ENCODE assay signal across 15 mouse cellular contexts in the genomic region with DNA sequence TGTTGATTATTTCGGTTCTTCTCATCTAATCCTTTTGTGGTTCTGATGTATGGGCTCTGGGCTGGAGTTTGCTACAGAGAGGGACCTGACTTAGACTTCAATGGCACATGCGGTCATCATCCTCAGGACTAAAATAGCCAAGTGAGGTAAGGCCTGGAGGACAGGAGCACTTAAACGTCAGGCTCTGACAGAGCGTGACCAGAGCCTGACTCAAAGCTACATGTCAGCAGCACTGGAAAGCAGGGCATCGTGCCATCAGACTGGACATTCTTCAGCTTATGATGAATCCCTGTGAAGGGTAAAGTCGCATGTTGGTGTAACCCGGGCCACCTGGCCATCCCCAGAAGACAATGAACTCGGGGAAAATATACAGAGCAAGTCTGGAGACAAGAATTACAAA.
DNase-seq lines count a peak whose midpoint lies in the region; ATAC-seq lines count a peak whose summit lies in the region.
"Had no signal": no experiment of that assay in that cellular context is flagged by ENCODE, and none has a peak within 500 bp of the region (broad histone marks: within the 10 kb centered on the region; RNA-seq: fewer than 3 reads in every experiment).

No protein-coding gene starts in this region.

- H3K27ac ChIP-seq in heart, embryonic 12.5 days (ENCODE audit: poor library complexity, severe bottlenecking), result peak overlapping the region; percentile 71
- H3K27ac ChIP-seq: embryonic facial prominence, embryonic 12.5 days; liver, embryonic 13.5 days had no signal

- H3K9ac ChIP-seq in heart, embryonic 12.5 days, result no peak overlapping the region
- H3K9ac ChIP-seq: embryonic facial prominence, embryonic 12.5 days; liver, embryonic 13.5 days had no signal

- H3K27me3 ChIP-seq in heart, embryonic 12.5 days (replicated peaks), result no peaks in the 10 kb centered on the region
- H3K27me3 ChIP-seq: embryonic facial prominence, embryonic 12.5 days; liver, embryonic 13.5 days had no signal

- no peaks in the 10 kb centered on the region for H3K36me3 ChIP-seq in heart, embryonic 12.5 days
- H3K36me3 ChIP-seq: embryonic facial prominence, embryonic 12.5 days; liver, embryonic 13.5 days had no signal

- peak; percentile 42 for DNase-seq in adrenal gland, postnatal 25 days
- DNase-seq in adrenal gland, adult 8-10 months, result no peak
- peak; percentile 61 for DNase-seq in kidney, adult 11 months
- peak; percentile 68 for DNase-seq in kidney, postnatal 10 days
- no peak for DNase-seq in spleen, postnatal 10 days (ENCODE audit: low spot score in 2 of 2)
- no peak for DNase-seq in right cerebral cortex, postnatal 36 days (ENCODE audit: low spot score in 2 of 2)
- DNase-seq: cerebellum, adult 2 months; gastrocnemius, postnatal 14 days; left cerebral cortex, postnatal 4 days; liver, embryonic 13.5 days; right cerebral cortex, postnatal 4 days; thymus, adult 18-20 months had no signal

- peak; percentile 80 for ATAC-seq in heart, embryonic 12.5 days (ENCODE audit: insufficient number of reproducible peaks, low FRiP score)
- ATAC-seq in cerebellum, adult (ENCODE audit: insufficient number of reproducible peaks, low FRiP score, low TSS enrichment), result no peak

- H3K4me1 ChIP-seq in heart, embryonic 12.5 days (replicated peaks), result peaks cover 19% of the 10 kb centered on the region
- H3K4me1 ChIP-seq: embryonic facial prominence, embryonic 12.5 days had no signal

- WGBS in heart, embryonic 12.5 days, result 52% methylated on average over 8 of the region's 8 CpGs

- peaks cover 6% of the 10 kb centered on the region; the same call in 1 of the 2 replicates for H3K9me3 ChIP-seq in heart, embryonic 12.5 days (replicated peaks)
- H3K9me3 ChIP-seq: embryonic facial prominence, embryonic 12.5 days; liver, embryonic 13.5 days had no signal

- H3K4me2 ChIP-seq in heart, embryonic 12.5 days, result no peak overlapping the region
- H3K4me2 ChIP-seq: embryonic facial prominence, embryonic 12.5 days; liver, embryonic 13.5 days had no signal

- no peak overlapping the region for H3K4me3 ChIP-seq in heart, embryonic 12.5 days
- H3K4me3 ChIP-seq: embryonic facial prominence, embryonic 12.5 days; liver, embryonic 13.5 days had no signal

Comparison
In these comparisons a context has a peak if more than half of its experiments do, and no peak if none do; other contexts are left out.
1. DNase-seq: peak in adrenal gland, postnatal 25 days (single experiment), kidney, adult 11 months (single experiment) and kidney, postnatal 10 days (single experiment); none in adrenal gland, adult 8-10 months (single experiment), spleen, postnatal 10 days (0 of 2) and right cerebral cortex, postnatal 36 days (0 of 2).